Mouse (Mus musculus): Measurements from ENCODE around the gene H2-Ab1.
"Not testable (repeated sequence)": the region's sequence is repeated elsewhere in the genome, so short reads cannot be mapped to it uniquely, and the experiment has no call there.

H2-Ab1 gene

GRCm38 (mm10) chr17:34309683-34310385 lies 52.3 kb downstream of the H2-Ab1 start:
- DNase-seq (ENCODE audit: low read depth), result peak; percentile 74

- not testable (repeated sequence) for DNase-seq (ENCODE audit: low read depth)
Observed at GRCm38 (mm10) chr17:34310526-34310925, 53.0 kb downstream of the H2-Ab1 start.

- no peak for DNase-seq (ENCODE audit: low read depth)
Observed at GRCm38 (mm10) chr17:34312185-34312584, 54.7 kb downstream of the H2-Ab1 start.

- DNase-seq (ENCODE audit: low read depth), result peak; percentile 88
Observed at GRCm38 (mm10) chr17:34313393-34313792, 55.9 kb downstream of the H2-Ab1 start.

DNA sequence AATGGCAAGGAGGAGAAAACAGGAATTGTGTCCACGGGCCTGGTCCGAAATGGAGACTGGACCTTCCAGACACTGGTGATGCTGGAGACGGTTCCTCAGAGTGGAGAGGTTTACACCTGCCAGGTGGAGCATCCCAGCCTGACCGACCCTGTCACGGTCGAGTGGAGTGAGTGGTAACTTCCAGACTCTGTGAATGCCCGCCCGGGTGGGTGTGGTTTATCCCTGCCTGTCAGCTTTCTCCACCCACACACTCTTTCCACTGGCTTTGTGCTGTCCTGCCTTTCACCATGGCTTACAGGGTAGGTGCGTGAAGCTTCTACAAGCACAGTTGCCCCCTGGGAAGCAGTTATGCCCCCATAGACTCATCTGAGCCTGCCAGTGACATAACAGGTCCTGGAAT lies 56.8 kb downstream of the H2-Ab1 start:
- no peak for DNase-seq (ENCODE audit: low read depth)

- no peak for DNase-seq (ENCODE audit: low read depth)
Observed at GRCm38 (mm10) chr17:34315512-34315911, 58.0 kb downstream of the H2-Ab1 start.

- no peak for DNase-seq (ENCODE audit: low read depth)
Observed at GRCm38 (mm10) chr17:34316697-34317096, 59.2 kb downstream of the H2-Ab1 start.

DNA sequence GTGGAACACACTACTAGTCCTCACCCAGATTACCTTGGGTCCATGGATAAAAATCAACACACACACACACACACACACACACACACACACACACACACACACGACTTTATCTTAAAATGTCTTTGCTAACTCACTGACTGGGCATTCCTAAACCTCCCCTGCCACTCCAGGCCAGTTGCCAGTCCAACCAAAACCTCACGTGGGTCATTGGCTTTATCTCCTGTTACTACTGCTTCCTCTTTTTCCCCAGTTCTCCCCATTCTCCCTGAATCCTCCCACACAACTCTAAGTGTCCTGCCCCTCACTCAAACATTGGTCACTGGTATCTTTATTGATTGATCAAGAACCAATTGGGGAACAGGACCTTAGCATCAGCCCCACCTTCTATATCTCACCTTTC lies 59.8 kb downstream of the H2-Ab1 start:
- DNase-seq (ENCODE audit: low read depth), result no peak

Data from naive thymus-derived CD4-positive, alpha-beta T cell, adult 2 months (primary cell).